Comparison of ENCODE assay signal across 8 mouse cellular contexts in the genomic region with DNA sequence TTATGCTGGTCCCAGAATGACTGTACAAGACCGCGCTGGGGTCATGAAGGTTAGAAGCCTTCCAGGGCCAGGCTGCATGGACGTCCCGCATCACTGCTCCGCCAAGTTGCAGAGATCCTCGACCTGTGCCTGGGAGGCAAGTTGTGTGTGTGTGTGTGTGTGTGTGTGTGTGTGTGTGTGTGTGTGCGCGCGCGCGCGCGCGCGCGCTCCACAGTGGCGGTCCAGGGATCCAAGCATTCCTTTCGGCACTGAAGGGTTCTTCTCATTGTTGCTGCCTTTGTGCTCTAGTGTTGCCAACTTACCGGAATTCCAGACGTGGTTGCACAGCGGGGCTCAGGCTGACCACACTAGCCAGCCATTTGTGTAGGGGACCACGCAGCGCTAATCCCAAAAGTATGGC. TPM values are rescaled to one million over a fixed set of nuclear protein-coding genes. Genes with fewer than 3 reads are reported as not detected.
DNase-seq lines count a peak whose midpoint lies in the region; ATAC-seq and TF ChIP-seq lines count a peak whose summit lies in the region.

No protein-coding gene starts in this region.

- no peak for ATAC-seq in embryonic facial prominence, embryonic 12.5 days (ENCODE audit: insufficient number of reproducible peaks, insufficient read depth, low FRiP score, low TSS enrichment)

- H3K4me3 ChIP-seq in embryonic facial prominence, embryonic 12.5 days, result peak overlapping the region; percentile 32
- H3K4me3 ChIP-seq in kidney, adult 2 months (ENCODE audit: insufficient read depth, low read depth, low read length), result peak overlapping the region; percentile 27

- H3K4me1 ChIP-seq in embryonic facial prominence, embryonic 12.5 days, result peaks cover 9% of the 10 kb centered on the region
- peaks cover 6% of the 10 kb centered on the region for H3K4me1 ChIP-seq in kidney, adult 2 months (ENCODE audit: control insufficient read depth, insufficient read depth, low read length)

- H3K9me3 ChIP-seq in embryonic facial prominence, embryonic 12.5 days, result no peaks in the 10 kb centered on the region

- no peak overlapping the region for H3K9ac ChIP-seq in embryonic facial prominence, embryonic 12.5 days

- TF ChIP-seq CTCF in kidney, adult 2 months (conservative IDR thresholded peaks at IDR 0.05; ENCODE audit: insufficient read depth, insufficient read length, low read depth, low read length), result no peak

- H3K4me2 ChIP-seq in embryonic facial prominence, embryonic 12.5 days (replicated peaks), result peak overlapping the region; percentile 62

- intact Hi-C loops in gastrocnemius, postnatal 14 days (cut with DNase I; ENCODE audit: low total_unique reads), result no loop called here

- no peak overlapping the region for H3K27ac ChIP-seq in embryonic facial prominence, embryonic 12.5 days
- H3K27ac ChIP-seq in kidney, adult 2 months (ENCODE audit: insufficient read depth, low read depth, low read length), result peak overlapping the region; percentile 85

- under 1% methylated on average over 23 of the region's 23 CpGs for WGBS in embryonic facial prominence, embryonic 12.5 days
- 2% methylated on average over 23 of the region's 23 CpGs for WGBS in kidney, adult 2 months

- H3K36me3 ChIP-seq in embryonic facial prominence, embryonic 12.5 days, result no peaks in the 10 kb centered on the region
- no peaks in the 10 kb centered on the region; the same call in 1 of the 2 replicates for H3K36me3 ChIP-seq in kidney, adult 2 months (ENCODE audit: control insufficient read depth, insufficient read depth, low read length)

- no peak for TF ChIP-seq POLR2A in kidney, adult 2 months (IDR thresholded peaks at IDR 0.05; ENCODE audit: low read depth, low read length)

- peak; percentile 35 for DNase-seq in NIH3T3 (ENCODE audit: low read depth)
- DNase-seq in kidney, adult 2 months, result peak; percentile 86
- DNase-seq in lung, postnatal 4 days, result peak; percentile 6 to 34
- DNase-seq in layer of hippocampus, adult 9-11 months, result no peak
- DNase-seq in layer of hippocampus, postnatal 36 days, result no peak
- DNase-seq in gastrocnemius, postnatal 14 days, result no peak
- no peak for DNase-seq in gastrocnemius, adult 8-10 months (ENCODE audit: low spot score in 2 of 2)

- peaks cover 50% of the 10 kb centered on the region for H3K27me3 ChIP-seq in embryonic facial prominence, embryonic 12.5 days
- no peaks in the 10 kb centered on the region for H3K27me3 ChIP-seq in kidney, adult 2 months (replicated peaks; ENCODE audit: control insufficient read depth, insufficient read depth, low read length)

RNA-seq across cellular contexts. Expression of a gene that starts 2.0 kb away (rescaled TPM):
- polyA plus RNA-seq in embryonic facial prominence, embryonic 12.5 days (2016; fragmentation: Nextera tagmentation; extraction: Ambion mirVana), result 1.0 and 1.3 TPM in 2 replicates
- 283 and 389 TPM in 2 replicates for polyA plus RNA-seq in kidney, adult 2 months (2012; rRNA removed)
- under 1 TPM; 0.65 to 0.86 TPM for total RNA-seq in layer of hippocampus, postnatal 36 days (2021)
- not detected for total RNA-seq in gastrocnemius, postnatal 14 days (2021)
- total RNA-seq in gastrocnemius, adult 8-10 months (2022), result not detected

RNA-seq across cellular contexts. Expression of a gene that starts 59.1 kb away (rescaled TPM):
- 21.5 and 21.6 TPM in 2 replicates for polyA plus RNA-seq in embryonic facial prominence, embryonic 12.5 days (2016; fragmentation: Nextera tagmentation; extraction: Ambion mirVana)
- polyA plus RNA-seq in kidney, adult 2 months (2012; rRNA removed), result 1.3 and 1.7 TPM in 2 replicates
- 10 to 100 TPM; 24.7 to 25.7 TPM for total RNA-seq in layer of hippocampus, postnatal 36 days (2021)
- total RNA-seq in gastrocnemius, postnatal 14 days (2021), result 1 to 10 TPM; 2.8 to 4.2 TPM
- 1 to 10 TPM; 2.9 to 3.4 (median 3.2) TPM for total RNA-seq in gastrocnemius, adult 8-10 months (2022)

Comparison
In these comparisons a context has a peak if more than half of its experiments do, and no peak if none do; other contexts are left out.
1. DNase-seq: peak in NIH3T3 (single experiment), kidney, adult 2 months (single experiment) and lung, postnatal 4 days (2 of 2); none in layer of hippocampus, adult 9-11 months (single experiment), layer of hippocampus, postnatal 36 days (0 of 2), gastrocnemius, postnatal 14 days (single experiment) and gastrocnemius, adult 8-10 months (0 of 2).
2. RNA of a gene that starts 59.1 kb away (total RNA-seq): 24.7 to 25.7 TPM in layer of hippocampus, postnatal 36 days; 2.8 to 4.2 TPM in gastrocnemius, postnatal 14 days and 2.9 to 3.4 TPM in gastrocnemius, adult 8-10 months; every median in the first group is over 4 times any median in the second.